Mouse (Mus musculus) heart, embryonic 12.5 days (tissue): ENCODE results near the gene Glrx5. TPM values are rescaled to one million over a fixed set of nuclear protein-coding genes. Genes with fewer than 3 reads are reported as not detected.

Source experiments
- ATAC-seq: fragments of 200-750 bp; cut with Nextera tagmentation; 2 replicates; pipeline ENCODE4 v1.8.0; 2017; ENCODE audit warnings: moderate TSS enrichment, moderate library complexity; ENCODE audit not compliant: insufficient number of reproducible peaks, low FRiP score
- H3K27ac ChIP-seq: fragments of 300-500 bp; sonication (generic); 2 replicates; pipeline ENCODE4 v1.5.1; 2016; ENCODE audit warnings: mild to moderate bottlenecking, moderate library complexity; ENCODE audit not compliant: poor library complexity, severe bottlenecking
- H3K27me3 ChIP-seq: fragments of 300-500 bp; sonication (generic); replicated peaks from 2 replicates; pipeline ENCODE4 v1.6.1; 2016; ENCODE audit warnings: mild to moderate bottlenecking, moderate library complexity
- H3K36me3 ChIP-seq: fragments of 300-500 bp; sonication (generic); 2 replicates; pipeline ENCODE4 v1.6.1; 2016; ENCODE audit warnings: mild to moderate bottlenecking, moderate library complexity
- H3K4me1 ChIP-seq: fragments of 300-500 bp; sonication (generic); replicated peaks from 2 replicates; pipeline ENCODE4 v1.6.1; 2016; ENCODE audit warnings: mild to moderate bottlenecking
- H3K4me2 ChIP-seq: fragments of 300-500 bp; sonication (generic); 2 replicates; pipeline ENCODE4 v1.6.1; 2016; ENCODE audit warnings: mild to moderate bottlenecking, moderate library complexity
- H3K4me3 ChIP-seq: fragments of 300-500 bp; sonication (generic); 2 replicates; pipeline ENCODE4 v1.5.1; 2016; ENCODE audit warnings: mild to moderate bottlenecking
- H3K9ac ChIP-seq: fragments of 300-500 bp; sonication (generic); 2 replicates; pipeline ENCODE4 v1.6.1; 2016; ENCODE audit warnings: mild to moderate bottlenecking, moderate library complexity
- H3K9me3 ChIP-seq: fragments of 300-500 bp; sonication (generic); replicated peaks from 2 replicates; pipeline ENCODE4 v1.6.1; 2016; ENCODE audit warnings: mild to moderate bottlenecking, moderate library complexity
- WGBS: fragments of 180-500 bp; shearing (Covaris S2); methylation state at CpG from one replicate; pipeline ENCODE4 v1.1.7; 2016; 5-methylcytosine and 5-hydroxymethylcytosine counted together
- polyA plus RNA-seq: library from polyadenylated mRNA; unstranded; fragments of >200 nt; fragmentation: Nextera tagmentation; extraction: Ambion mirVana; gene quantifications from 2 replicates; pipeline ENCODE4 v1.2.1, GENCODE M21; 2016

The Glrx5 gene
- polyA plus RNA-seq, 1 experiment from 2014 or later: 206 TPM

- Histone ChIP-seq H3K27ac (no peak overlapping the region), H3K27me3 (peaks cover 44% of the 10 kb centered on the region), H3K4me3 (no peak overlapping the region), H3K4me1 (0 out of 2 replicates have a peak, but pooled peaks cover 8% of the 10 kb centered on the region), H3K4me2 (no peak overlapping the region), H3K36me3 (no peaks in the 10 kb centered on the region), H3K9me3 (no peaks in the 10 kb centered on the region), H3K9ac (no peak overlapping the region)
- ATAC-seq: peak; percentile 16; the same call in 1 of the 2 replicates
- WGBS: 80% methylated on average over 9 of the region's 9 CpGs
Measured at GRCm38 (mm10) chr12:104996012-104996728, 36.3 kb upstream of the Glrx5 start.

DNA sequence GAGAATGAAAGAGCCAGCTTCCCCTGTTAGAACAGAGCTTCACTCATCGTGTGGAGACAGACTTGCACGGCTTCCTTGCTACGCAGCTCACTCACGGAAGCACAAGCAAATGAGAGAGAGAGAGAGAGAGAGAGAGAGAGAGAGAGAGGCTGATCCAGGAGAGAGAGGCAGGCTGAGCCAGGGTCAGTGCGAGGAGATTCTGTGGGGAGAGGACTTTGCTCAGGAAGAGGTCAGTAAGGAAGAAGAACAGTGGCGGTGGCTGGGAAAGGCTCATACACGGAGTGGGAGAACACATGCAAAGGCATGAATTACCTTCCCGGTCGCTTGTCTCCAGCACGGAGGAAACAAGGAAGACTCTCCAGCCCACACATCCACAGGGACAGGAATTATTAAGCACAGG, 35.3 kb upstream of the Glrx5 start:
- 0 out of 2 replicates have a peak, but pooled peaks cover 8% of the 10 kb centered on the region for H3K4me1 ChIP-seq
- no peak overlapping the region for H3K4me2 ChIP-seq
- no peaks in the 10 kb centered on the region for H3K36me3 ChIP-seq
- 83% methylated on average over 10 of the region's 10 CpGs for WGBS
- no peak overlapping the region for H3K27ac ChIP-seq
- no peak overlapping the region for H3K9ac ChIP-seq
- H3K9me3 ChIP-seq: no peaks in the 10 kb centered on the region
- ATAC-seq: no peak
- no peak overlapping the region for H3K4me3 ChIP-seq
- H3K27me3 ChIP-seq: peaks cover 49% of the 10 kb centered on the region

DNA sequence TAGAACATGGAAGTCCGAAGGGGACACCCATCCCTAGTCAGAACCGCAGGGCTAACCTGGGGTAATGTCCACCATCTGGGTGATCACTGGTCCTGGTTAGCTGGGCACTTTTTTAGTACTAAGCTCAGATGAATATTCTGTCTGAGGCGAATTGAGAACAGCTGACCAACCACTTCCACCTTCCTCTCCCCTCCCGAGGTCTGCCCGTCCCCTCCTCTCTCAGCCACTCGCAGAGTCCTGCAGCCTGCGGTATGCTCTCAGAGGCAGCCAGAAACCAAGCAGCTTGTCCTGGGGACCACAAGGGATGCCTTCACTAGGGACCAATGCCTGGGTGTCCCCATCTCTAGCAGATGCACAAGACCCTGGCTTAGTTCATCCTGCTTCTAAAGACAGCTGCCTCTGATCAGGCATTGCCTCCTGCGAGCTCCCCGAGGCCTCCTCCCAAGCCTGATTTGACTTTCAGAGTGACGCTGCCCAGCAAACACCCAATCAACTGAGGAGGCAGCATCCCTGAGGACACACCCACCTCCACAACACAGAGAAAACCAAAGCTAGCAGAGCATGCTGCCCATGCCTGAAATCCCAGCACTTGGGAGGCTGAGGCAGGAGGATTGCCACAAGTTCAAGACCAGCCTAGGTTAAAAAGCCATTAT, 34.7 kb upstream of the Glrx5 start:
- no peak overlapping the region for H3K27ac ChIP-seq
- 73% methylated on average over 10 of the region's 10 CpGs for WGBS
- H3K4me1 ChIP-seq: 0 out of 2 replicates have a peak, but pooled peaks cover 8% of the 10 kb centered on the region
- no peak for ATAC-seq
- H3K4me3 ChIP-seq: no peak overlapping the region
- H3K36me3 ChIP-seq: no peaks in the 10 kb centered on the region
- no peak overlapping the region for H3K9ac ChIP-seq
- H3K4me2 ChIP-seq: no peak overlapping the region
- no peaks in the 10 kb centered on the region for H3K9me3 ChIP-seq
- peaks cover 50% of the 10 kb centered on the region for H3K27me3 ChIP-seq

DNA sequence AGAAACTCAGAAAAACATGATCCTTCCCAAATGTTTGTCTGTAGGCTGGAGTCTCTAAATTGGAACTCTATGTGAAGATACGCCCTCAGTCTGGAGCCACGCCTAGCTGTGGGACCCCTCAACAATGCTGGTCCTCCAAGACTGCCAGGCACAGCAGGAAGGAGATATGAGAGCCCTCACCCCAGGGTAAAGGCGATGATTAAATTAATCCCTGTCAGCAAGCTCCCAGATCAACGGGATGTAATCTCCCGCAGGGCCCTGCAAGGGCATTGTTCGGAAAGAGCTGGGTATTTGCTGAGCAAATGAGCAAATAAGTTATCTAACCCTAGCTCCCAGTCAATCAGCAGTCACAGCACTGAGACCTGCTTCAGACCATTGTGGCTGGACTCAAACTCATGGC, 33.9 kb upstream of the Glrx5 start:
- Histone ChIP-seq H3K4me3 (no peak overlapping the region), H3K9me3 (no peaks in the 10 kb centered on the region), H3K36me3 (no peaks in the 10 kb centered on the region), H3K27me3 (peaks cover 46% of the 10 kb centered on the region), H3K27ac (no peak overlapping the region), H3K4me2 (no peak overlapping the region), H3K9ac (no peak overlapping the region), H3K4me1 (0 out of 2 replicates have a peak, but pooled peaks cover 8% of the 10 kb centered on the region)
- no peak for ATAC-seq
- 49% methylated on average over 6 of the region's 6 CpGs for WGBS

DNA sequence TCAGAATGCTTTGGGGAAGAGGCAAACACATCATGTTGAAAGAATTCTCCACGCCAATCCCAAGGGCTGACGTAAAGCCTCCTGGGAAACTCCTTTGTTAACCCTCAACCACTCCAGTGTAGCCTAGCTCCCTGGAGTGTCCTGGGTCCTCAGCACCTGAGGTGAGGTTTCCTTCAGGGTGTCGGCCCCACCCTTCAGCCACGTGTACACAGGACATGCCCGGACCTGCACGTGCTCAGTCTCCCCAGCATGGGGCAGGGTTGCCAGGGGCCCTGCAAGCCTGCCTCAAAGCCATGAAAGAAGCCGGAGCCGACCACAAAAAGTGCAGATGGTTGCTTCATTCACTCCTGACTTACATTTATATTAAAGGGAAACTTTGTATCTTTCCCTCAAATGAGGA, 33.3 kb upstream of the Glrx5 start:
- Histone ChIP-seq H3K4me1 (0 out of 2 replicates have a peak, but pooled peaks cover 8% of the 10 kb centered on the region), H3K27me3 (peaks cover 42% of the 10 kb centered on the region), H3K4me2 (no peak overlapping the region), H3K27ac (no peak overlapping the region), H3K36me3 (no peaks in the 10 kb centered on the region), H3K9ac (no peak overlapping the region), H3K9me3 (no peaks in the 10 kb centered on the region), H3K4me3 (no peak overlapping the region)
- 69% methylated on average over 8 of the region's 8 CpGs for WGBS
- no peak for ATAC-seq

DNA sequence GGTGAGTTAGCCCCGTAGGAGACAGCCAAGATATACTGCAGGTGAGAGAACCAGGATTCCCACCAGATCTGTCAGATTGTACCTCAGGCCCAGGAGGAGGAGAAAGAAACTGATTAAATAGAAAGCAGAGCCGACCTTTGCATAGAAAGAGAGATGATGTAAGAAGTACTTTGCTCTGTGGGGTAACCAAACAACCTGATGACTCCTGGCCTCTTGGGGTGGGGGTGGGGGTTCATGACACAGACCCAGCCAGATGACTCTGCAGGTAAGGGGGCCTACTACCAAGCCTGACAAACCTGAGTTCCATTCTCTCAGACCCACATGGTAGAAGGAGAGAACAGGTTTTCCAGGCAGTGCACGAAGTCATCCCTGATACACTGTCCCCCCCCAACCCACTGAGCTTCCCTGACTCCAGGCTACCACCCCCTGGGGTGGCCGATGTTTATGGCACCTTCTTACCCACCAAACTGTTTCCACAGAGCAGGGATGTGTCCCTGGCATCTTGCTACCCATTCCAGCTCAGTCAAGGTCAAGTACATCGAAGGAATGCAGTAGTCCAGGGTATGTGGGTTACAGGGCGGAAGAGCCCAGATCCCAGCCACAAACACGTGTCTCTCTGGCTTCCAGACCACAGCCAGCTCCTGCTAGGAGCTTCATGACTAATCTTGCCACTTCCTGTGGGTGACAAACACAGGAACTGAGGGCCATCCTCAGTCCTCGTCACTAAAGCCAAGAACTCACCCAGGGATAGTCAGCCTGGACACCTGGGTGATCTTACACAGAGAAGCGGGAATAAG, 31.8 kb upstream of the Glrx5 start:
- ATAC-seq: no peak
- no peaks in the 10 kb centered on the region for H3K9me3 ChIP-seq
- peaks cover 37% of the 10 kb centered on the region for H3K27me3 ChIP-seq
- whole genome bisulfite sequencing: 62% methylated on average over 9 of the region's 9 CpGs
- no peak overlapping the region for H3K27ac ChIP-seq
- no peak overlapping the region for H3K4me2 ChIP-seq
- H3K4me3 ChIP-seq: no peak overlapping the region
- H3K36me3 ChIP-seq: no peaks in the 10 kb centered on the region
- H3K4me1 ChIP-seq: 0 out of 2 replicates have a peak, but pooled peaks cover 4% of the 10 kb centered on the region
- no peak overlapping the region for H3K9ac ChIP-seq

- no peak for ATAC-seq
- H3K27me3 ChIP-seq: peaks cover 41% of the 10 kb centered on the region
- H3K4me2 ChIP-seq: no peak overlapping the region
- H3K9me3 ChIP-seq: no peaks in the 10 kb centered on the region
- 80% methylated on average over 9 of the region's 9 CpGs for whole genome bisulfite sequencing
- no peak overlapping the region for H3K4me3 ChIP-seq
- no peak overlapping the region for H3K9ac ChIP-seq
- H3K27ac ChIP-seq: no peak overlapping the region
- H3K4me1 ChIP-seq: 0 out of 2 replicates have a peak, but pooled peaks cover 4% of the 10 kb centered on the region
- no peaks in the 10 kb centered on the region for H3K36me3 ChIP-seq
Measured at GRCm38 (mm10) chr12:105001317-105001716, 31.2 kb upstream of the Glrx5 start.

GRCm38 (mm10) chr12:105002340-105003132, 30.0 kb upstream of the Glrx5 start:
- ATAC-seq: no peak
- H3K27me3 ChIP-seq: peaks cover 53% of the 10 kb centered on the region

DNA sequence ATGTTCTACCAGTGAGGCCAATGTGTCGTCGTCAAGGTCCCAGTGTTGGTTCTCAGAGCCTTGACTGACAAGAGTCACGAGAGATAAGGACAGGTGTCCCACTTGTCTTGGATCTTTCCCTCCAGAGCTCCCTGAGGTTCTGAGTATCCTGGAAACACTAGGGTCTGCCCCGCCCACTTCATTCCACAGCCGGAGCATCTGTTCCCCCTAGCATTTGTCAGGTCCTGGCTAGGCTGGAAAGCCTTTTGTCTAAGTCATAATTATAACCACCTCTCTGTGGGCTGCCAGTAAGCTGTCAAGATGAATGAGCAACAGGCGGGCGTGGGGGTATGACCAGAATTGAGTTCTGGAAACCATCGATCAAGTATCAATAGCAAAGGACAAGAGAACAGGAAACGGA, 29.3 kb upstream of the Glrx5 start:
- Histone ChIP-seq H3K4me1 (0 out of 2 replicates have a peak, but pooled peaks cover 4% of the 10 kb centered on the region), H3K4me2 (no peak overlapping the region), H3K36me3 (no peaks in the 10 kb centered on the region), H3K4me3 (no peak overlapping the region), H3K9me3 (no peaks in the 10 kb centered on the region), H3K9ac (no peak overlapping the region), H3K27ac (no peak overlapping the region), H3K27me3 (peaks cover 54% of the 10 kb centered on the region)
- ATAC-seq: no peak
- 59% methylated on average over 9 of the region's 9 CpGs for WGBS

More at GRCm38 (mm10) chr12:105002340-105003132, 30.0 kb upstream of the Glrx5 start:
- Histone ChIP-seq H3K4me2 (no peak overlapping the region), H3K36me3 (no peaks in the 10 kb centered on the region), H3K4me3 (no peak overlapping the region), H3K4me1 (0 out of 2 replicates have a peak, but pooled peaks cover 4% of the 10 kb centered on the region), H3K27ac (no peak overlapping the region), H3K9ac (no peak overlapping the region), H3K9me3 (no peaks in the 10 kb centered on the region)
- WGBS: 69% methylated on average over 10 of the region's 10 CpGs

- H3K36me3 ChIP-seq: no peaks in the 10 kb centered on the region
- no peaks in the 10 kb centered on the region for H3K9me3 ChIP-seq
- no peak overlapping the region for H3K4me2 ChIP-seq
- no peak for ATAC-seq
- H3K9ac ChIP-seq: no peak overlapping the region
- WGBS: 68% methylated on average over 3 of the region's 3 CpGs
- H3K4me3 ChIP-seq: no peak overlapping the region
- no peak overlapping the region for H3K27ac ChIP-seq
- H3K27me3 ChIP-seq: peaks cover 59% of the 10 kb centered on the region
- H3K4me1 ChIP-seq: peaks cover 9% of the 10 kb centered on the region
Measured at GRCm38 (mm10) chr12:105003715-105004114, 28.8 kb upstream of the Glrx5 start.
